Mouse (Mus musculus) limb, embryonic 11.5 days (tissue): ENCODE measurements around the gene Syne4. TPM values are rescaled to one million over a fixed set of nuclear protein-coding genes. Genes with fewer than 3 reads are reported as not detected.

Experiments used
- ATAC-seq: fragments of 200-750 bp; cut with Nextera tagmentation; 2 replicates; pipeline ENCODE4 v1.8.0; 2017; ENCODE audit warnings: low read depth; ENCODE audit not compliant: insufficient number of reproducible peaks, low FRiP score, low TSS enrichment
- DNase-seq: peaks from one replicate; pipeline ENCODE4 v3.0.0-alpha.2; 2015; ENCODE audit warnings: low spot score
- H3K27ac ChIP-seq: fragments of 300-500 bp; sonication (generic); replicated peaks from 2 replicates; pipeline ENCODE4 v1.5.1; 2014; ENCODE audit warnings: low read depth, mild to moderate bottlenecking, low read length
- H3K27me3 ChIP-seq: fragments of 300-500 bp; sonication (generic); 2 replicates; pipeline ENCODE4 v1.6.1; 2014; ENCODE audit warnings: mild to moderate bottlenecking, low read length, mixed read lengths; ENCODE audit not compliant: control insufficient read depth, insufficient read depth
- H3K36me3 ChIP-seq: fragments of 300-500 bp; sonication (generic); 2 replicates; pipeline ENCODE4 v1.6.1; 2014; ENCODE audit warnings: mild to moderate bottlenecking, low read length, moderate library complexity, mixed read lengths; ENCODE audit not compliant: control insufficient read depth, insufficient read depth
- H3K4me1 ChIP-seq: fragments of 300-500 bp; sonication (generic); 2 replicates; pipeline ENCODE4 v1.6.1; 2014; ENCODE audit warnings: low read length, mixed read lengths; ENCODE audit not compliant: control insufficient read depth, insufficient read depth
- H3K4me2 ChIP-seq: fragments of 300-500 bp; sonication (generic); 2 replicates; pipeline ENCODE4 v1.6.1; 2014; ENCODE audit warnings: low read depth, mild to moderate bottlenecking, moderate library complexity; ENCODE audit not compliant: severe bottlenecking
- H3K4me3 ChIP-seq: fragments of 300-500 bp; sonication (generic); 2 replicates; pipeline ENCODE4 v1.5.1; 2014; ENCODE audit warnings: low read depth, low read length
- H3K9ac ChIP-seq: fragments of 300-500 bp; sonication (generic); 2 replicates; pipeline ENCODE4 v1.6.1; 2014; ENCODE audit warnings: mild to moderate bottlenecking, low read length
- H3K9me3 ChIP-seq: fragments of 300-500 bp; sonication (generic); 2 replicates; pipeline ENCODE4 v1.6.1; 2016; ENCODE audit warnings: low read length; ENCODE audit not compliant: control insufficient read depth
- WGBS: fragments of 180-500 bp; shearing (Covaris S2); extraction: QIAGEN DNeasy Blood & Tissue Kit; methylation state at CpG from one replicate; pipeline ENCODE4 v1.1.7; 2014; 5-methylcytosine and 5-hydroxymethylcytosine counted together
- polyA plus RNA-seq: library from polyadenylated mRNA; unstranded; fragments of >200 nt; fragmentation: Nextera tagmentation; extraction: Ambion mirVana; gene quantifications from 2 replicates; pipeline ENCODE4 v1.2.1, GENCODE M21; 2014

The Syne4 gene
- polyA plus RNA-seq, 1 experiment from 2014 or later, result 75.3 TPM

DNA sequence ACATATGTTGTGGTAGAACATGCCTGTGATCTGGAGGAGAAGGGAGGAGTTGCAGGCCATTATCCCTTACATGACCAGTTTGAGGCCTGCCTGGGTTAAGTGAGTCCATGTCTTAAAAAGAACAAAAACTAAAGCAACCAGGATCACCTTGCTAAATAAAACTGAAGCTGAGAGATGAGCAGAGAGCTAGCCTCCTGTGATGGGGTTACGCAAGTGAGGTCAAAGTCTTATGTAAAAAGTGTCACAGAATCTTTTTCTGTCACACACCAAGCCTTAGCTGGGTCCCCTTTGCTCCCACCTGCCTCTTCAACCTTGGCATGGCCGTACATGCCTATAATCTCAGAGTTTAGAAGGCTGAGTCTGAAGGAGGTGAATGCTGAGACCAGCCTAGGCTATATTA lies 6.3 kb downstream of the Syne4 start:
- H3K9ac ChIP-seq, result no peak overlapping the region
- 84% methylated on average over 2 of the region's 2 CpGs for WGBS
- peak overlapping the region; percentile 80; the same call in 1 of the 2 replicates for H3K4me3 ChIP-seq

DNA sequence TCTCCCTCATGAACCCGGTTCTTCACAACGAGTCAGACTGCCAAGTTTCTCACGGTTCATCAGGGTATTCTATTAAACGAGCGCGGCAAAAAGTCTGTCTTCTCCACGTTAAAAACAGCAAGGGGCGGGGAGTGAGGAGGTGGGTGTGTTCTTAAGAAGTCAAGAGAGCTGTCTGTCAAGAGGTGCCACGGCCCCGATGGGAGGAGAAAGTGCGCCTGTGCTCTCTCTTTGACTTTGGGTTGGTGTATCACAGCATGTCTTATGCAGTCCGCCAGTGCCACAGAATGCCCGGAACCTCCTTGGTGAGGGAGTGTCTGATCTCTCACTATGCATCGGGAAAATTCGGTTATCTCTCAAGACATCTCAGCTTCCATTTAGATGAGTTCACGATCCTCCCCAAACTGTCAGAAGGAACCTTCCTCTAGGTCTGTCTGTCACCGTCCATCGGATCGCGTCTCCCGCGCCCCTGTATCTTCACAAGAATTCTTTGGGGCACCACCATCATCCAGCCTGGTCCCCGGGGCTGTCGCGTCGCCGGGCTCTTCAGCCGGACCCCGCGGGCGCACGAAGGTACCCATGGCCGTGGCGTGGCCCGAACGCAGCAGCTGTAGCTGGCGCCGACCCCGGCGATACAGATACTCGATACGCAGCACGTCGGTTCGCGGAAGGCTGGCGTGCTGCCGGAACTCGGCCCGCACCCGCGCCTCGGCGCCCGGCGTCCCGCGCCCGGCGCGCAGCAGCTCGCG lies 7.1 kb downstream of the Syne4 start, which contains the start of gene E130208F15Rik:
TSS of gene E130208F15Rik (plus strand) at position 202 of the 746 bp plus-strand sequence.
- peak; percentile 56 for DNase-seq
- Histone ChIP-seq H3K9me3 (no peaks in the 10 kb centered on the region), H3K27ac (0 out of 2 replicates have a peak within 1 kb of the TSS, but pooled peaks have one; percentile 52), H3K27me3 (no peaks in the 10 kb centered on the region), H3K4me2 (peak within 1 kb of the TSS; percentile 72), H3K4me1 (peaks cover 3% of the 10 kb centered on the region; the same call in 1 of the 2 replicates), H3K4me3 (peak within 1 kb of the TSS; percentile 80), H3K36me3 (no peaks in the 10 kb centered on the region), H3K9ac (peak within 1 kb of the TSS; percentile 78)
- under 1% methylated on average over 62 of the region's 63 CpGs for WGBS
- peak; percentile 65 for ATAC-seq

More for the DNA sequence above, 6.3 kb downstream of the Syne4 start:
- peak overlapping the region; percentile 72; the same call in 1 of the 2 replicates for H3K4me2 ChIP-seq
- no peaks in the 10 kb centered on the region for H3K27me3 ChIP-seq
- H3K4me1 ChIP-seq, result peaks cover 3% of the 10 kb centered on the region; the same call in 1 of the 2 replicates
- H3K27ac ChIP-seq, result no peak overlapping the region
- ATAC-seq, result no peak
- no peaks in the 10 kb centered on the region for H3K36me3 ChIP-seq
- H3K9me3 ChIP-seq, result no peaks in the 10 kb centered on the region
- DNase-seq, result no peak

DNA sequence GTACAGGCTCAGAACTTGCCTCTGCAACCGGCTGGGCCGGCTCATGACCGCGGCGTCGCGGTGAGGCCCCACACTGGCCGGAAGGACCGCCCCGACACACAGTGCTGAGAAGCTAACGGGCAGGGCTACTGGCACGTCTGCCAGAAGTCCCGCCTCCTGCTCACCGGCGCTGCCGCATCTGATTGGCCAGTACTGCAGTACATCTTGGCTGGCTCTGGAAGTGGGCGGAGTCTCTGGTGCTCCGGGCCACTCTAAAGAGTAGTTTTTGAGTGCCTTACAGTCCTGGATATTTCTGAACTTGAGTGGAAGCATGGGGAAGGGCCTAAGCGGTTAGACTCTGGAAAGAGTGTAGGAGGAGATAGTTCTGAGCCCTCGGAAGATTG lies 7.7 kb downstream of the Syne4 start:
- Histone ChIP-seq H3K4me2 (peak overlapping the region; percentile 72), H3K4me1 (peaks cover 3% of the 10 kb centered on the region; the same call in 1 of the 2 replicates), H3K27ac (0 out of 2 replicates have a peak overlapping the region, but pooled peaks have one; percentile 52), H3K27me3 (no peaks in the 10 kb centered on the region), H3K9ac (peak overlapping the region; percentile 78), H3K36me3 (no peaks in the 10 kb centered on the region), H3K9me3 (no peaks in the 10 kb centered on the region), H3K4me3 (peak overlapping the region; percentile 80)
- peak; percentile 97 for ATAC-seq
- under 1% methylated on average over 20 of the region's 20 CpGs for WGBS
- peak; percentile 97 for DNase-seq

DNA sequence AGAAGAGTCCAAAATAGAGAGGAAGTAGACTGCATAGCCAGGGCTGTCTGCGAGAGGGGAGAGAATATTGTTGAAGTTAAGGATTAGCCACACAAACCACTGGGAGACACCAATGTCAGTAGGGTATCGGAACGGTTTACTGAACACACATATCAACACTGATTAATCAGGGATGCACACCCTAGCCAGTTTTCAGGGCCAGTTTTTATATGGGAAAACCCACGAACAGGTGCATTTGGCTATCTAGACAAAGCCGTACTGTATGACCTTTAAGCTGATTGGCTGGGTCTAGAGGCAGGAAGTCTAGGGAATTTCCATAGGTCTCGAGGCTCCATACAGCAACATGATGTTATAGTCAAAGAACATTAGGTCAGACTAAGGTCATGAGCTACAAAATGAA lies 8.3 kb downstream of the Syne4 start:
- no peak for DNase-seq
- peaks cover 3% of the 10 kb centered on the region; the same call in 1 of the 2 replicates for H3K4me1 ChIP-seq
- H3K9me3 ChIP-seq, result no peaks in the 10 kb centered on the region
- 48% methylated on average over 6 of the region's 6 CpGs for WGBS
- H3K4me3 ChIP-seq, result peak overlapping the region; percentile 80
- H3K9ac ChIP-seq, result peak overlapping the region; percentile 78
- H3K4me2 ChIP-seq, result peak overlapping the region; percentile 72
- ATAC-seq, result no peak
- no peak overlapping the region for H3K27ac ChIP-seq
- H3K27me3 ChIP-seq, result no peaks in the 10 kb centered on the region
- H3K36me3 ChIP-seq, result no peaks in the 10 kb centered on the region

DNA sequence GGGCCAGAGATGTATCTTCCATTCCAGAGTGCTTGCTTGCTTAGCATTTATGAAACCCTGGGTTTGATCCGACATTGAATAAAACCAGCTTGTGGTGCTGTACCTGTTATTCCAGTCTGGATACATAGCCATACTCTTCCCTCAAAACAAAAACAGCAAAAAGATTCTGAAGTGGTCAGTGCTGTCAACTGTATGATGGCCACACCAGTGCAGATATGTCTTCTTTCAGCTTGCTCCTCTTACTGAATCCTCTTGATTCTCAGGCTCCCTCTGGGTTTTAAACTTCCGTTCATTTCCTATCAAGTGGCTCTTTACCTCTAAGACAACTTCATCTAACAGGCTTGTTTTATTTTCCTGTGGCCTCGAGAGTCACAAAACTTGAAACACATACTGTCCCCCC lies 9.2 kb downstream of the Syne4 start, which contains the start of gene Sdhaf1:
TSS of gene Sdhaf1 (minus strand) at position 101 of the 400 bp plus-strand sequence.
- no peak within 1 kb of the TSS for H3K27ac ChIP-seq
- no peak for ATAC-seq

DNA sequence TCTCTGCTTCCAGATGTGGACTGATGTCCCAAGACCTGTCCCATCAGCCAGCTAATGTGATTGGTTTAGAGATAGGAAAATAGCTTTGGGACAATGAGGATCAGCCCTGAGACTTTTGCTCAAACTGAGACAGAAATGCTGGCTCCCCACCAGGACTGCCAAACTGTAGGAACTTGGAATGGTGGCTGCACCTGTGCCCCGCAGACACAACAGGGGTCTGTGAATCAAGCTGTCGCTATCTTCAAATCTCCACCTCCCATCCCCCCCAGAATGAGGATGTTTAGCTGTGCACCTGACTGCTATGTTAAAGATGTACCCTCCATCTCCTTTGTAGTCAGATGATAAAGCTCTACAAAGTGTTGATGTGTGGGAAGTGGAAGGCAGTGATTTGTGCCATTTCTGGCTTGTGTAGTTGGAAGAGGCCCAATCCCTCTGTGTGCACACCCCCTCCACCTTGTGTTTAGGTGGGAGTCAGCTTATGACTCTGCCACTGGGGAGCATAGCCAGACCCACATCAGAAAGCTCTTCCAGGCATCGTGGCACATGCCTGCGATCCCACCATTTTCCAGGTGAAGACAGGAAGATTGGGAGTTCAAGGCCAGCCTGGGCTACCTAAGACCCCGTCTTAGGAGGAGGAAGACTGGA lies 9.8 kb downstream of the Syne4 start:
- no peaks in the 10 kb centered on the region for H3K27me3 ChIP-seq
- no peak overlapping the region for H3K4me3 ChIP-seq
- no peak overlapping the region for H3K4me2 ChIP-seq
- ATAC-seq (no peak), DNase-seq (no peak)
- no peaks in the 10 kb centered on the region for H3K36me3 ChIP-seq
- peaks cover 3% of the 10 kb centered on the region; the same call in 1 of the 2 replicates for H3K4me1 ChIP-seq
- WGBS, result 90% methylated on average over 5 of the region's 5 CpGs
- no peak overlapping the region for H3K27ac ChIP-seq
- no peaks in the 10 kb centered on the region for H3K9me3 ChIP-seq
- no peak overlapping the region for H3K9ac ChIP-seq

More for the DNA sequence above, 9.2 kb downstream of the Syne4 start, which contains the start of gene Sdhaf1:
- DNase-seq, result no peak
- H3K4me3 ChIP-seq, result peak within 1 kb of the TSS; percentile 80
- H3K4me1 ChIP-seq, result peaks cover 3% of the 10 kb centered on the region; the same call in 1 of the 2 replicates
- 81% methylated on average over 3 of the region's 3 CpGs for WGBS
- peak within 1 kb of the TSS; percentile 72 for H3K4me2 ChIP-seq
- H3K36me3 ChIP-seq, result no peaks in the 10 kb centered on the region
- no peaks in the 10 kb centered on the region for H3K9me3 ChIP-seq
- no peaks in the 10 kb centered on the region for H3K27me3 ChIP-seq
- H3K9ac ChIP-seq, result peak within 1 kb of the TSS; percentile 78

DNA sequence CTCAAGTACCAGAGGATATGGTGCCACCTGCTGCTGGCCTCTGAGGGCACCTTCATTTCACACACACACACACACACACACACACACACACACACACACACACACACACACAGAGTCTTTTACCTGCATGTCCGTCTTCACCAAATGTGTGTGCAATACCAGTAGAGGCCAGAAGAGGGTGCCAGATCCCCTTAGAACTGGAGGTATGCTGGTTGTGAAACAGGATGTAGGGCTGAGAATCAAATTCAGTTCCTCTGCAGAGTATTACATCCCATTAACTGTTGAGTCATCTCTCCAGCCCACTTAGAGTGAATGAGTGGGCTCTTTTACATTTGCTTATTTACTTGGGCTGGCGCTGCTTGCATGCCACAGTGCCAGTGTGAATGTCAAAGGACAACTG lies 10.8 kb downstream of the Syne4 start:
- DNase-seq (peak; percentile 74), ATAC-seq (no peak)
- Histone ChIP-seq H3K4me1 (peaks cover 3% of the 10 kb centered on the region; the same call in 1 of the 2 replicates), H3K27ac (no peak overlapping the region; the same call in 1 of the 2 replicates), H3K4me3 (no peak overlapping the region), H3K36me3 (no peaks in the 10 kb centered on the region), H3K27me3 (no peaks in the 10 kb centered on the region), H3K9me3 (no peaks in the 10 kb centered on the region), H3K9ac (no peak overlapping the region), H3K4me2 (no peak overlapping the region)
- WGBS, result 48% methylated on average over 2 of the region's 2 CpGs

DNA sequence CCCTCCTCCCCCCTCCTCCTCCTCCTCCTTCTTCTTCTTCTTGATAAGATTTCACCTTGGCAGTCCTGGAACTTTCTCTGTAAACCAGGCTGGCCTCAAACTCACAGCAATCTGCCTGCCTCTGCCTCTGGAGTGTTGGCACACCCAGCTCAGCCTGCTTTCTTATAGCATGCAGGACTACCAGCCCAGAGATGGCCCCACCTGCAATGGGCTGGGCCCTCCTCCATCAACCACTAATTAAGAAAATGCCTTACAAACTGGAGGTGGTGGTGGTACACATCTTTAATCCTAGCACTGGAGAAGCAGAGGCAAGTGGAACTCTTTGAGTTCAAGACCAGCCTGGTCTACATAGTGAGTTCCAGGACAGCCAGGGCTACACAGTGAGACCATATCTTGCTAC lies 11.8 kb downstream of the Syne4 start:
- no peaks in the 10 kb centered on the region for H3K9me3 ChIP-seq
- no peak for DNase-seq
- no peak for ATAC-seq
- H3K27me3 ChIP-seq, result no peaks in the 10 kb centered on the region
- H3K9ac ChIP-seq, result no peak overlapping the region
- no peak overlapping the region for H3K4me2 ChIP-seq
- H3K4me3 ChIP-seq, result no peak overlapping the region
- no peak overlapping the region for H3K27ac ChIP-seq
- H3K4me1 ChIP-seq, result peaks cover 2% of the 10 kb centered on the region; the same call in 1 of the 2 replicates
- no peaks in the 10 kb centered on the region for H3K36me3 ChIP-seq
